Mouse (Mus musculus) cortical plate, adult 2 months (tissue): ENCODE results near the gene Hapln3.

Source experiments
- CTCF ChIP-seq: fragments of 200-500 bp; IDR thresholded peaks from 2 replicates; pipeline ENCODE4 v1.5.1; 2011; ENCODE audit warnings: mild to moderate bottlenecking, control low read depth, low read length; ENCODE audit not compliant: insufficient read depth; ENCODE audit errors: extremely low read depth
- POLR2A ChIP-seq: fragments of 200-500 bp; IDR thresholded peaks from 2 replicates; pipeline ENCODE4 v1.6.1; 2011; ENCODE audit warnings: mild to moderate bottlenecking, low read length, control low read depth; ENCODE audit not compliant: insufficient read depth; ENCODE audit errors: extremely low read depth

GRCm38 (mm10) chr7:79089111-79089510 is 41.7 kb downstream of the Hapln3 start:
- TF ChIP-seq POLR2A (no peak), CTCF (no peak)
